Mouse (Mus musculus): ENCODE results near the gene 2210017I01Rik. TPM values are rescaled to one million over a fixed set of nuclear protein-coding genes. Genes with fewer than 3 reads are reported as not detected.

2210017I01Rik gene
- polyA plus RNA-seq, 1 experiment from 2014 or later, result not detected

GRCm38 (mm10) chr3:92588858-92589257 lies 18.4 kb downstream of the 2210017I01Rik start, which contains the start of gene Smcp:
Smcp (minus strand) TSS chr3:92588997.
- no peak within 1 kb of the TSS for H3K27ac ChIP-seq (replicated peaks)
- H3K27me3 ChIP-seq, result no peaks in the 10 kb centered on the region
- no peak for ATAC-seq (ENCODE audit: insufficient read depth)
- no peak within 1 kb of the TSS for H3K9ac ChIP-seq
- no peaks in the 10 kb centered on the region for H3K36me3 ChIP-seq (replicated peaks)
- H3K4me1 ChIP-seq (replicated peaks), result no peaks in the 10 kb centered on the region
- H3K9me3 ChIP-seq (replicated peaks), result no peaks in the 10 kb centered on the region
- H3K4me2 ChIP-seq, result no peak within 1 kb of the TSS
- H3K4me3 ChIP-seq (replicated peaks), result no peak within 1 kb of the TSS
- WGBS (ENCODE audit: insufficient replicate concordance), result 38% methylated on average over 1 of the region's 1 CpGs

- 62% methylated on average over 3 of the region's 3 CpGs for WGBS (ENCODE audit: insufficient replicate concordance)
Observed at GRCm38 (mm10) chr3:92587190-92587589, 20.1 kb downstream of the 2210017I01Rik start.

GRCm38 (mm10) chr3:92585055-92585454 lies 22.2 kb downstream of the 2210017I01Rik start:
- H3K27ac ChIP-seq (replicated peaks), result no peak overlapping the region
- H3K36me3 ChIP-seq (replicated peaks), result no peaks in the 10 kb centered on the region
- H3K4me1 ChIP-seq (replicated peaks), result no peaks in the 10 kb centered on the region
- no peak overlapping the region for H3K4me3 ChIP-seq (replicated peaks)
- H3K4me2 ChIP-seq, result no peak overlapping the region
- H3K9ac ChIP-seq, result no peak overlapping the region
- WGBS (ENCODE audit: insufficient replicate concordance), result 48% methylated on average over 1 of the region's 1 CpGs
- ATAC-seq (ENCODE audit: insufficient read depth), result no peak
- H3K27me3 ChIP-seq, result no peaks in the 10 kb centered on the region
- no peaks in the 10 kb centered on the region for H3K9me3 ChIP-seq (replicated peaks)

More at GRCm38 (mm10) chr3:92587190-92587589, 20.1 kb downstream of the 2210017I01Rik start:
- no peak overlapping the region for H3K4me3 ChIP-seq (replicated peaks)
- no peak overlapping the region for H3K27ac ChIP-seq (replicated peaks)
- H3K36me3 ChIP-seq (replicated peaks), result no peaks in the 10 kb centered on the region
- no peaks in the 10 kb centered on the region for H3K4me1 ChIP-seq (replicated peaks)
- H3K9me3 ChIP-seq (replicated peaks), result no peaks in the 10 kb centered on the region
- no peak for ATAC-seq (ENCODE audit: insufficient read depth)
- no peak overlapping the region for H3K9ac ChIP-seq
- no peak overlapping the region for H3K4me2 ChIP-seq
- no peaks in the 10 kb centered on the region for H3K27me3 ChIP-seq

GRCm38 (mm10) chr3:92583164-92583826 lies 24.0 kb downstream of the 2210017I01Rik start:
- Histone ChIP-seq H3K4me2 (no peak overlapping the region), H3K36me3 (replicated peaks) (no peaks in the 10 kb centered on the region), H3K9ac (no peak overlapping the region), H3K4me3 (replicated peaks) (no peak overlapping the region), H3K27ac (replicated peaks) (no peak overlapping the region), H3K4me1 (replicated peaks) (no peaks in the 10 kb centered on the region), H3K27me3 (no peaks in the 10 kb centered on the region), H3K9me3 (replicated peaks) (no peaks in the 10 kb centered on the region)
- WGBS (ENCODE audit: insufficient replicate concordance), result 46% methylated on average over 3 of the region's 3 CpGs
- ATAC-seq (ENCODE audit: insufficient read depth), result no peak

- Histone ChIP-seq H3K4me1 (replicated peaks) (no peaks in the 10 kb centered on the region), H3K36me3 (replicated peaks) (no peaks in the 10 kb centered on the region), H3K4me2 (no peak overlapping the region), H3K27ac (replicated peaks) (no peak overlapping the region), H3K4me3 (replicated peaks) (no peak overlapping the region), H3K9me3 (replicated peaks) (no peaks in the 10 kb centered on the region), H3K9ac (no peak overlapping the region), H3K27me3 (no peaks in the 10 kb centered on the region)
- WGBS (ENCODE audit: insufficient replicate concordance), result 60% methylated on average over 1 of the region's 1 CpGs
- no peak for ATAC-seq (ENCODE audit: insufficient read depth)
Observed at GRCm38 (mm10) chr3:92579508-92579907, 27.8 kb downstream of the 2210017I01Rik start.

GRCm38 (mm10) chr3:92578652-92579413 lies 28.5 kb downstream of the 2210017I01Rik start:
- H3K36me3 ChIP-seq (replicated peaks), result no peaks in the 10 kb centered on the region
- no peak for ATAC-seq (ENCODE audit: insufficient read depth)
- H3K9ac ChIP-seq, result no peak overlapping the region
- WGBS (ENCODE audit: insufficient replicate concordance), result 59% methylated on average over 4 of the region's 4 CpGs
- H3K9me3 ChIP-seq (replicated peaks), result no peaks in the 10 kb centered on the region
- H3K27ac ChIP-seq (replicated peaks), result no peak overlapping the region
- no peaks in the 10 kb centered on the region for H3K4me1 ChIP-seq (replicated peaks)
- H3K27me3 ChIP-seq, result no peaks in the 10 kb centered on the region
- H3K4me2 ChIP-seq, result no peak overlapping the region
- H3K4me3 ChIP-seq (replicated peaks), result no peak overlapping the region

GRCm38 (mm10) chr3:92573449-92574041 lies 33.7 kb downstream of the 2210017I01Rik start, which contains the start of gene Ivl:
Ivl (minus strand) TSS chr3:92573735.
- Histone ChIP-seq H3K9ac (no peak within 1 kb of the TSS), H3K36me3 (replicated peaks) (no peaks in the 10 kb centered on the region), H3K4me3 (replicated peaks) (no peak within 1 kb of the TSS), H3K9me3 (replicated peaks) (no peaks in the 10 kb centered on the region), H3K4me2 (no peak within 1 kb of the TSS), H3K27ac (replicated peaks) (no peak within 1 kb of the TSS), H3K4me1 (replicated peaks) (no peaks in the 10 kb centered on the region), H3K27me3 (no peaks in the 10 kb centered on the region)
- WGBS (ENCODE audit: insufficient replicate concordance), result 52% methylated on average over 1 of the region's 1 CpGs
- ATAC-seq (ENCODE audit: insufficient read depth), result no peak

GRCm38 (mm10) chr3:92572514-92573155 lies 34.7 kb downstream of the 2210017I01Rik start:
- Histone ChIP-seq H3K27me3 (no peaks in the 10 kb centered on the region), H3K4me3 (replicated peaks) (no peak overlapping the region), H3K9me3 (replicated peaks) (no peaks in the 10 kb centered on the region), H3K4me2 (no peak overlapping the region), H3K27ac (replicated peaks) (no peak overlapping the region), H3K36me3 (replicated peaks) (no peaks in the 10 kb centered on the region), H3K4me1 (replicated peaks) (no peaks in the 10 kb centered on the region), H3K9ac (no peak overlapping the region)
- WGBS (ENCODE audit: insufficient replicate concordance), result 28% methylated on average over 2 of the region's 2 CpGs
- ATAC-seq (ENCODE audit: insufficient read depth), result no peak

GRCm38 (mm10) chr3:92568752-92569151 lies 38.5 kb downstream of the 2210017I01Rik start:
- no peaks in the 10 kb centered on the region for H3K36me3 ChIP-seq (replicated peaks)
- no peaks in the 10 kb centered on the region for H3K27me3 ChIP-seq
- WGBS (ENCODE audit: insufficient replicate concordance), result 59% methylated on average over 2 of the region's 2 CpGs
- no peak overlapping the region for H3K27ac ChIP-seq (replicated peaks)
- no peak overlapping the region for H3K4me2 ChIP-seq
- no peak overlapping the region for H3K9ac ChIP-seq
- no peak overlapping the region for H3K4me3 ChIP-seq (replicated peaks)
- no peaks in the 10 kb centered on the region for H3K9me3 ChIP-seq (replicated peaks)
- H3K4me1 ChIP-seq (replicated peaks), result no peaks in the 10 kb centered on the region
- no peak for ATAC-seq (ENCODE audit: insufficient read depth)

- Histone ChIP-seq H3K9me3 (replicated peaks) (no peaks in the 10 kb centered on the region), H3K4me1 (replicated peaks) (no peaks in the 10 kb centered on the region), H3K36me3 (replicated peaks) (no peaks in the 10 kb centered on the region), H3K27ac (replicated peaks) (no peak overlapping the region), H3K4me2 (no peak overlapping the region), H3K27me3 (no peaks in the 10 kb centered on the region), H3K4me3 (replicated peaks) (no peak overlapping the region), H3K9ac (no peak overlapping the region)
- ATAC-seq (ENCODE audit: insufficient read depth), result no peak
Observed at GRCm38 (mm10) chr3:92565418-92565817, 41.9 kb downstream of the 2210017I01Rik start.
